Mouse (Mus musculus) stomach, postnatal 0 days (tissue): Measurements from ENCODE around the gene Cryzl2. TPM values are rescaled to one million over a fixed set of nuclear protein-coding genes. Genes with fewer than 3 reads are reported as not detected.
A peak's percentile ranks its signal among the peaks of the same experiment; 100 is the strongest.

Experiments
- ATAC-seq: fragments of 200-750 bp; cut with Nextera tagmentation; 2 replicates; pipeline ENCODE4 v1.8.0; 2017; ENCODE audit not compliant: low FRiP score, low TSS enrichment
- DNase-seq: peaks from one replicate; pipeline ENCODE4 v3.0.0-alpha.2; 2016; ENCODE audit warnings: low spot score
- H3K27ac ChIP-seq: fragments of 300-500 bp; sonication (generic); replicated peaks from 2 replicates; pipeline ENCODE4 v1.5.1; 2014; ENCODE audit warnings: mild to moderate bottlenecking, control low read depth
- H3K27me3 ChIP-seq: fragments of 300-500 bp; sonication (generic); 2 replicates; pipeline ENCODE4 v1.6.1; 2014; ENCODE audit warnings: low read length; ENCODE audit not compliant: control insufficient read depth, insufficient read depth
- H3K36me3 ChIP-seq: fragments of 300-500 bp; sonication (generic); 2 replicates; pipeline ENCODE4 v1.6.1; 2014; ENCODE audit warnings: low read length, mixed read lengths; ENCODE audit not compliant: control insufficient read depth, insufficient read depth
- H3K4me1 ChIP-seq: fragments of 300-500 bp; sonication (generic); replicated peaks from 2 replicates; pipeline ENCODE4 v1.6.1; 2014; ENCODE audit warnings: antibody characterized with exemption; ENCODE audit not compliant: control insufficient read depth, insufficient read depth
- H3K4me2 ChIP-seq: fragments of 300-500 bp; sonication (generic); replicated peaks from 2 replicates; pipeline ENCODE4 v1.6.1; 2014; ENCODE audit warnings: low read depth, mild to moderate bottlenecking, control low read depth, moderate library complexity
- H3K4me3 ChIP-seq: fragments of 300-500 bp; sonication (generic); 2 replicates; pipeline ENCODE4 v1.5.1; 2014; ENCODE audit warnings: low read depth, low read length, control low read depth
- H3K9ac ChIP-seq: fragments of 300-500 bp; sonication (generic); 2 replicates; pipeline ENCODE4 v1.6.1; 2014; ENCODE audit warnings: mild to moderate bottlenecking, low read length, control low read depth, mixed read lengths
- H3K9me3 ChIP-seq: fragments of 300-500 bp; sonication (generic); 2 replicates; pipeline ENCODE4 v1.6.1; 2016; ENCODE audit warnings: low read length; ENCODE audit not compliant: control insufficient read depth
- CTCF ChIP-seq: IDR thresholded peaks from 2 replicates; pipeline ENCODE4 v1.5.1; 2016; ENCODE audit warnings: antibody characterized with exemption, low read depth, mild to moderate bottlenecking, moderate library complexity
- EP300 ChIP-seq: optimal IDR thresholded peaks from 2 replicates; pipeline ENCODE3; 2016; ENCODE audit warnings: antibody characterized with exemption
- WGBS: fragments of 180-500 bp; shearing (Covaris S2); extraction: QIAGEN DNeasy Blood & Tissue Kit; methylation state at CpG from one replicate; pipeline ENCODE4 v1.1.7; 2014; 5-methylcytosine and 5-hydroxymethylcytosine counted together
- polyA plus RNA-seq: library from polyadenylated mRNA; unstranded; fragments of >200 nt; fragmentation: Nextera tagmentation; extraction: Ambion mirVana; gene quantifications from 2 replicates; pipeline ENCODE4 v1.2.1, GENCODE M21; 2015

Cryzl2 gene
- polyA plus RNA-seq, 1 experiment from 2014 or later = 14.8 TPM

GRCm38 (mm10) chr1:157503071-157503470, 44.7 kb downstream of the Cryzl2 start:
- no peak for TF ChIP-seq CTCF
- no peak for TF ChIP-seq EP300
- Histone ChIP-seq H3K27ac (no peak overlapping the region), H3K4me1 (no peaks in the 10 kb centered on the region), H3K9ac (no peak overlapping the region), H3K36me3 (no peaks in the 10 kb centered on the region), H3K9me3 (no peaks in the 10 kb centered on the region), H3K27me3 (no peaks in the 10 kb centered on the region), H3K4me3 (no peak overlapping the region), H3K4me2 (no peak overlapping the region)
- 64% methylated on average over 6 of the region's 6 CpGs for WGBS
- DNase-seq (no peak), ATAC-seq (no peak)

- Histone ChIP-seq H3K27ac (peak within 1 kb of the TSS; percentile 58), H3K9ac (no peak within 1 kb of the TSS), H3K4me2 (peak within 1 kb of the TSS; percentile 29; the same call in 1 of the 2 replicates), H3K36me3 (no peaks in the 10 kb centered on the region), H3K4me3 (no peak within 1 kb of the TSS), H3K4me1 (no peaks in the 10 kb centered on the region), H3K27me3 (no peaks in the 10 kb centered on the region), H3K9me3 (no peaks in the 10 kb centered on the region)
- TF ChIP-seq CTCF (no peak), EP300 (no peak)
- ATAC-seq = peak; percentile 45; the same call in 1 of the 2 replicates
- 32% methylated on average over 5 of the region's 5 CpGs for WGBS
- DNase-seq = no peak
Measured at GRCm38 (mm10) chr1:157506522-157506921, 48.1 kb downstream of the Cryzl2 start, which contains the start of gene Sec16b. Gene Sec16b (plus strand): TSS chr1:157506728.

- Histone ChIP-seq H3K4me1 (no peaks in the 10 kb centered on the region), H3K4me2 (peak overlapping the region; percentile 29; the same call in 1 of the 2 replicates), H3K36me3 (no peaks in the 10 kb centered on the region), H3K4me3 (no peak overlapping the region), H3K27me3 (no peaks in the 10 kb centered on the region), H3K9me3 (no peaks in the 10 kb centered on the region), H3K27ac (peak overlapping the region; percentile 58), H3K9ac (no peak overlapping the region)
- WGBS = 32% methylated on average over 4 of the region's 4 CpGs
- ATAC-seq = no peak
- DNase-seq = no peak
- no peak for TF ChIP-seq EP300
- TF ChIP-seq CTCF = no peak
Measured at GRCm38 (mm10) chr1:157506995-157507595, 48.7 kb downstream of the Cryzl2 start.

- H3K9me3 ChIP-seq = no peaks in the 10 kb centered on the region
- no peaks in the 10 kb centered on the region for H3K36me3 ChIP-seq
- no peak overlapping the region for H3K27ac ChIP-seq
- TF ChIP-seq CTCF (no peak), EP300 (no peak)
- no peaks in the 10 kb centered on the region for H3K4me1 ChIP-seq
- ATAC-seq (no peak; the same call in 1 of the 2 replicates), DNase-seq (no peak)
- H3K27me3 ChIP-seq = no peaks in the 10 kb centered on the region
- 40% methylated on average over 5 of the region's 5 CpGs for WGBS
- H3K4me2 ChIP-seq = 0 out of 2 replicates have a peak overlapping the region, but pooled peaks have one; percentile 11
- H3K9ac ChIP-seq = no peak overlapping the region
- H3K4me3 ChIP-seq = no peak overlapping the region
Measured at GRCm38 (mm10) chr1:157507814-157508213, 49.4 kb downstream of the Cryzl2 start.

GRCm38 (mm10) chr1:157512690-157513448, 54.5 kb downstream of the Cryzl2 start:
- no peak for TF ChIP-seq CTCF
- TF ChIP-seq EP300 = no peak
- 43% methylated on average over 11 of the region's 11 CpGs for WGBS
- DNase-seq (peak; percentile 41), ATAC-seq (peak; percentile 57; the same call in 1 of the 2 replicates)
- H3K4me2 ChIP-seq = no peak overlapping the region
- H3K4me1 ChIP-seq = no peaks in the 10 kb centered on the region
- H3K9me3 ChIP-seq = no peaks in the 10 kb centered on the region
- H3K27me3 ChIP-seq = no peaks in the 10 kb centered on the region
- no peak overlapping the region for H3K27ac ChIP-seq
- H3K9ac ChIP-seq = no peak overlapping the region
- H3K36me3 ChIP-seq = no peaks in the 10 kb centered on the region
- H3K4me3 ChIP-seq = no peak overlapping the region

GRCm38 (mm10) chr1:157513559-157513958, 55.2 kb downstream of the Cryzl2 start:
- TF ChIP-seq EP300 = no peak
- no peak for TF ChIP-seq CTCF
- Histone ChIP-seq H3K9ac (no peak overlapping the region), H3K27ac (no peak overlapping the region), H3K4me2 (no peak overlapping the region), H3K36me3 (no peaks in the 10 kb centered on the region), H3K4me1 (no peaks in the 10 kb centered on the region), H3K4me3 (no peak overlapping the region), H3K27me3 (no peaks in the 10 kb centered on the region), H3K9me3 (no peaks in the 10 kb centered on the region)
- WGBS = 65% methylated on average over 9 of the region's 9 CpGs
- no peak for ATAC-seq
- DNase-seq = no peak
